ENCODE assay signal across 21 mouse cellular contexts in genomic region chrX:99248181-99248580, GRCm38 (mm10).
DNase-seq lines count a peak whose midpoint lies in the region; ATAC-seq lines count a peak whose summit lies in the region.
"Had no signal": no experiment of that assay in that cellular context is flagged by ENCODE, and none has a peak within 500 bp of the region (broad histone marks: within the 10 kb centered on the region; RNA-seq: fewer than 3 reads in every experiment).

No protein-coding gene starts in this region.

- no peak overlapping the region for H3K9ac ChIP-seq in forebrain, embryonic 12.5 days
- H3K9ac ChIP-seq: hindbrain, embryonic 13.5 days; intestine, embryonic 15.5 days had no signal

- 85% methylated on average over 5 of the region's 5 CpGs for WGBS in limb, embryonic 10.5 days
- WGBS in forebrain, embryonic 12.5 days = 87% methylated on average over 5 of the region's 5 CpGs

- H3K9me3 ChIP-seq in limb, embryonic 10.5 days (replicated peaks) = no peaks in the 10 kb centered on the region
- no peaks in the 10 kb centered on the region for H3K9me3 ChIP-seq in forebrain, embryonic 12.5 days
- H3K9me3 ChIP-seq: forebrain, embryonic 10.5 days; hindbrain, embryonic 10.5 days; hindbrain, embryonic 13.5 days; intestine, embryonic 15.5 days had no signal

- H3K4me2 ChIP-seq in forebrain, embryonic 12.5 days = no peak overlapping the region
- H3K4me2 ChIP-seq: heart, embryonic 11.5 days; hindbrain, embryonic 13.5 days; intestine, embryonic 15.5 days had no signal

- H3K27ac ChIP-seq in limb, embryonic 10.5 days = peak overlapping the region; percentile 46
- no peak overlapping the region for H3K27ac ChIP-seq in forebrain, embryonic 12.5 days
- H3K27ac ChIP-seq: forebrain, embryonic 10.5 days; hindbrain, embryonic 10.5 days; hindbrain, embryonic 13.5 days; intestine, embryonic 15.5 days had no signal

- no peak for ATAC-seq in forebrain, embryonic 12.5 days (ENCODE audit: low FRiP score)
- ATAC-seq: activated CD4-positive, CD25-positive, alpha-beta regulatory T cell, adult 4 months; hindbrain, embryonic 16.5 days; intestine, embryonic 15.5 days had no signal

- H3K4me1 ChIP-seq in limb, embryonic 10.5 days = peaks cover 19% of the 10 kb centered on the region
- H3K4me1 ChIP-seq in forebrain, embryonic 12.5 days = no peaks in the 10 kb centered on the region
- H3K4me1 ChIP-seq: hindbrain, embryonic 10.5 days; hindbrain, embryonic 13.5 days; intestine, embryonic 15.5 days had no signal

- no peaks in the 10 kb centered on the region for H3K36me3 ChIP-seq in limb, embryonic 10.5 days
- no peaks in the 10 kb centered on the region for H3K36me3 ChIP-seq in forebrain, embryonic 12.5 days (replicated peaks)
- H3K36me3 ChIP-seq: forebrain, embryonic 10.5 days; hindbrain, embryonic 10.5 days; hindbrain, embryonic 13.5 days; intestine, embryonic 15.5 days had no signal

- peak; percentile 19 for DNase-seq in cerebellum, adult 11-12 months
- DNase-seq in cerebellum, adult 11 months = no peak
- peak; percentile 22 for DNase-seq in cerebellum, adult 9-11 months
- no peak for DNase-seq in cerebellum, postnatal 4 days (ENCODE audit: low spot score in 2 of 2)
- DNase-seq in cerebellum, postnatal 14 days = peak; percentile 55 to 70
- DNase-seq in limb, embryonic 10.5 days (ENCODE audit: low spot score) = no peak
- DNase-seq in kidney, adult 8-10 months = no peak
- DNase-seq: adrenal gland, adult 8-10 months; adrenal gland, postnatal 25 days; gastrocnemius, postnatal 25 days; heart, postnatal 36 days; kidney, adult 11 months; kidney, adult 9 months had no signal

- no peak overlapping the region for H3K4me3 ChIP-seq in limb, embryonic 10.5 days
- H3K4me3 ChIP-seq in forebrain, embryonic 12.5 days (replicated peaks) = no peak overlapping the region
- H3K4me3 ChIP-seq: forebrain, embryonic 10.5 days; hindbrain, embryonic 10.5 days; hindbrain, embryonic 13.5 days; intestine, embryonic 15.5 days had no signal

- peaks cover 99% of the 10 kb centered on the region for H3K27me3 ChIP-seq in limb, embryonic 10.5 days (ENCODE audit: low read depth, poor library complexity, severe bottlenecking)
- peaks cover 78% of the 10 kb centered on the region for H3K27me3 ChIP-seq in forebrain, embryonic 12.5 days

Comparison
In these comparisons a context has a peak if more than half of its experiments do, and no peak if none do; other contexts are left out.
1. DNase-seq: peak in cerebellum, adult 11-12 months (single experiment), cerebellum, adult 9-11 months (single experiment) and cerebellum, postnatal 14 days (2 of 2); none in cerebellum, adult 11 months (single experiment), cerebellum, postnatal 4 days (0 of 2), limb, embryonic 10.5 days (single experiment) and kidney, adult 8-10 months (0 of 2).